Mouse (Mus musculus): ENCODE measurements at regions not wholly inside any gene's neighbourhood (a gene's known extent, or its start where the extent isn't known, plus 50 kb on each side); places are given as distances from the start of the nearest gene placed in this dataset.
A peak's percentile ranks its signal among the peaks of the same experiment; 100 is the strongest.

- no peak for DNase-seq
These were observed 194.2 kb upstream of the Zic1 start for GRCm38 (mm10) chr9:91559794-91560193.

- peak; percentile 92 for DNase-seq
These were observed 181.4 kb upstream of the Zic1 start for GRCm38 (mm10) chr9:91547051-91547450.

DNA sequence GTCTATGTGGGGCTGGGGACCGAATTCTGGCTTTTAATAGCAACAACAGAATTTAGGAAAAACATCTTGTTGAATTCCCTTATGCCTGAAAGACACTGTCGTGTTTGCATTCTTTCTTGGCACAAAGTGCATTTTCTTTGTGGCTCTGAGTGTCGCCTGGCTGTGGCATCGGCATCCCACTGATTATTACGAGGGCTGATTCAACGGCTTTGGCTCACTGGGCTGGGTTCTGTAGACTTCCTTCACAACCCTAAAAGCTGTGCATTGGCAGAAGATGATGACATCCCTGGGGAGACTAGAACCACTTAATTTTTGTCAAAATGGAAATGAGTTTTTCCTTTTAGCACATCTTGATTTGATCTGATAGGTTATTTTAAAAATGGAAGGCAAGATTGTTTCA, 179.8 kb upstream of the Zic1 start:
- peak; percentile 81 for DNase-seq

DNA sequence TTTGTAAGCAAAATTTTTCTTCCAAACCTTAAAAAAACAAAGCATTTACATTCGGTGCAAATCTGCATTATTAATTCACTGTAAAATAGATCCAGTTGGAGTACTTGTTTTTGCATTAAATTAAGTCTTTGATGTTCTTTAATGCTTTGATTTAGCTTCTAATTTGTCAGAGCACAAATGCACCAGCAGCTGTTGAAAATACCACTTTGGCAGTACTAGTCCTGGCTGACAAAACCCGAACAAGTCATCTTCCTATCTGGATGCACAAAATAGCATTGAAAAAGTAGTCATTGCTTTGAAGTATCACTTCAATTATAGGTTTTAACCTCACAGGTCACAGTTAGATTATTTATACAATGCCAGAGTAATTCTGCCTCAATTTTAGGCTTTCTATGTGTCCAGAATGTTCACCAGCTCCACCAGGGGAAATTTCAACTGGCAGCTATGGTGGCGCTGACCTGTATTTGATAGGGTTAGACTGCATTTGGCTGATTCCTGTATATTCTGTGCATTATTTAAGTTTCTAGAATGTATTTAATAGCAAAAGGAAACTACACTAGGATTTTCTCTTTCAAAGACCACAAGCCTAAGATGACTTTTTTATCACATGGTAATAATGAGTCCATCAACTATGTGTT, 163.3 kb upstream of the Zic1 start:
- no peak for DNase-seq

DNA sequence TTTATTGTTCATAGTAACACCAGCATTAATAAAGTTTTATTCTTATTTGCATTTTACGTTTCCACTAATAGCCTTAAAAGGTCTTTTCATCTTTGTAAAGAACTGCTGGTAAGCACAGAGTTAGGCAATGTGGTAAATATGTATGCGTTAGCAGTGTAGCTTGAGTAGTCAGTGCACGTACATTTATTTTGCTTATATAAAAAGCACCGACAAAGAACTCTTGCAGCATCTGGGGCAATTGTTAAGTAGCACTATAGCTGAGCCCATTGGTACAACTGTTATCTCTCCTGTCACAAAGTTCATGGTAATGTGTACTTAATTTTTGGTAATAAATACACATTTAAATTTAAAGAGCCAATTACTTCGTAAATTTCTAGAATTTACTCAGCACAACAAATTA, 162.8 kb upstream of the Zic1 start:
- no peak for DNase-seq

- DNase-seq, result peak; percentile 34
These were observed 154.9 kb upstream of the Zic1 start for GRCm38 (mm10) chr9:91520521-91520920.

- DNase-seq, result no peak
These were observed 144.1 kb upstream of the Zic1 start for GRCm38 (mm10) chr9:91509672-91510071.

DNA sequence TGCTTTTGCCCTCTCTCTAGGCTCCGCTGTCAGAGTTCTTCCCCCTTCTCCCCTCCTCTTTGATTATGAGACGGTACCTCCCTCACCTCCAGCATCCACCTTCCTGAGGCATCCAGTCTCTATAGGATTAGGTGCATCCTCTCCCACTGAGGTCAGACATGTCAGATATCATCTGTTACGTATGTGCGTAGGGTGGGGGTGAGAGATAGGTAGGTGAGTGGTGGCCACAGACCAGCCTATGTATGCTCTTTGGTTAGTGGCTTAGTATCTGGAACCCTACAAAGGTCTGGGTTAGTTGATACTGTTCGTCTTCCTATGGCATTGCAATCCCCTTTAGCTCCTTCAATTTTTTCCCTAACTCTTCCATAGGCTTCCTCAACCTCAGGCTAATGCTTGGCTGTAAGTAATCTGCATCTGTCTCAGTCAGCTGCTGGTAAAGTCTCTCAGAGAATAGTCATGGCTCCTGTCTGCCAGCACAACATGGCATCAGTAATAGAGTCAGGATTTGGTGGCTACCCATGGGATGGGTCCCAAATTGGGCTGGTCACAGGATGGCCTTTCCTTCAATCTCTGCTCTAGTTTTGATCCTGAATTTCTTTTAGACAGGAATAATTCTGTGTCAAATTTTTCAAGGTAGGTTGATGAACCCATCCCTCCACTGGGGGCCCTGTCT, 138.2 kb upstream of the Zic1 start:
- no peak for DNase-seq

DNA sequence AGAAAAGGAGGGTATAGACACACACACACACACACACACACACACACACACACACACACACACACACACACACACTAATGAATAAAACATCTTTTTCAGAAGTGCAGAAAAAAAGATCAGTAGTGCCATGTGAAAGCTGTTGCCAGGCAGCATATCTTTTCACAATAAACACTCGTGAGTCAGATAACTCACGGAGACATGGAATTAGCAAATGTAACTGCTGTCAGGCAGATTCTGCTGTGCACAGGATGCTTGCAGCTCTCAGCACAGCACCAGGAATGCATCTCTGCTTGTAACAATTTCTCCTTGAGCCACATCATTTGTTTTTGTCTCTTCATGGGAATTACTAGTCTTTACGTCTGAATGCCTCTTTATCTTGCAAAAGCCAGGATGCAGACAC, 111.0 kb upstream of the Zic1 start:
- DNase-seq, result no peak

- no peak for DNase-seq
These were observed 97.3 kb upstream of the Zic1 start for GRCm38 (mm10) chr9:91462713-91463425.

DNA sequence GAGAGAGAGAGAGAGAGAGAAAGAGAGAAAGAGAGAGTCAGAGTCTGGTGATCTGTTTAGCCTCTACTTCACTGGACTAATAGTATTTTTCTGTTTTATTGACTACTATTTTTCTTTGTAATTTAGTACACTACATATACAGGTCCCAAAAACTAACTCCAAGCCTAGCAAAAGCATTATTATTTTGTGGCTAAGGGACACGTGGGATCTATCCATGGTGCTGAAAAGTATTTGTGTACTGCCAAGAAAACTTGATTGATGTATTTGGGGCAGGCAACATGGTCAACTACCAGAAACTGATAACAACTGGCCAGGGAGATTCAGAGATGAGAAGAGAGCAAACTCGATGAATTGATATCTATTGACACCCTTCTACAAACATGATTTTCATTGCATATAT, 94.3 kb upstream of the Zic1 start:
- no peak for DNase-seq

GRCm38 (mm10) chr9:91456843-91457242, 91.2 kb upstream of the Zic1 start:
- no peak for DNase-seq

GRCm38 (mm10) chr9:91456253-91456823, 90.7 kb upstream of the Zic1 start:
- DNase-seq, result no peak

DNA sequence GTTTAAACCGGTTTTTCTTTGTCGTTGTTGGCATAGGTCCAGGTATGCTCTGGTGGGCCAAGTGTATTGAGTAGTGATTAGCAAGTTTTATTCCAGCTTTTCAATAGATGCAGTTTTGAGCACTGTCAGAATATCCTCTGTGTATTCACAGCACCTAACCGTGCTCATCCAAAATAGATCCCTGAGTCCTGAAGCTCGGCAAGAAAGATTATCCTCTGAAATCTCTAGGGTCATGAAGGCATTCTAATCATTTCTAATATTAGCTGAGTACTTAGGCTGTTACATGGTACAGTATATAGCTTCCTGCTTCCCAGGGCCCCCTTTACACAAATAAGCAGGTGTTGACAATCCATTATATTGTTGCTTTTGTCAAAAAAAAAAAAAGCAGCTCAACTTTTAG, 73.5 kb upstream of the Zic1 start:
- no peak for DNase-seq
